7 mouse cellular contexts compared by ENCODE assay signal in the genomic region with DNA sequence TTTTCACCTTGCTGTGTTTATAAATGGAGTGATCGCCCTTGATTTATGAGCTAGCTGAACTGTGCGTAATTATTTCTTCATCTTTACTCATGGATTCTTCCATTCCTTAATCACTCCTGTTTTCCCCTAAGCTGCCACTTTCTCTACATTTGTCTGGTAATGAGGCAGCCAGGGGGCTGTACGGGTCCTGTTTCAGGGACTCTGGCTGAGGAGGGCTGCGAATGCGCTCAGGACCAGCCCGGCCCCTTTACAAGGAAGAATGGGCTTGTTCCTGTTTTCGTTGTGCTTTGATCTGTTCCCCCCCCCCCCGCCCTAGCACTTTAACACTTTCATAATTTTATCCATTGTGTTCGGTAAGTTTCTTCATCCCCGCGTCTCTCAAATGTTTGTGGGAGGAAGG. TPM values are rescaled to one million over a fixed set of nuclear protein-coding genes. Genes with fewer than 3 reads are reported as not detected.
DNase-seq lines count a peak whose midpoint lies in the region; ATAC-seq lines count a peak whose summit lies in the region.

No protein-coding gene starts in this region.

- H3K27ac ChIP-seq in lung, embryonic 16.5 days (ENCODE audit: low read length) = no peak overlapping the region
- H3K27ac ChIP-seq in liver, embryonic 13.5 days = no peak overlapping the region

- no peaks in the 10 kb centered on the region for H3K9me3 ChIP-seq in lung, embryonic 16.5 days (ENCODE audit: control insufficient read depth, low read length)
- no peaks in the 10 kb centered on the region for H3K9me3 ChIP-seq in liver, embryonic 13.5 days (replicated peaks)

- H3K36me3 ChIP-seq in lung, embryonic 16.5 days (ENCODE audit: control insufficient read depth, insufficient read depth, low read length) = no peaks in the 10 kb centered on the region
- H3K36me3 ChIP-seq in liver, embryonic 13.5 days = no peaks in the 10 kb centered on the region

- 6% methylated on average over 11 of the region's 11 CpGs for WGBS in lung, embryonic 16.5 days
- WGBS in liver, embryonic 13.5 days (ENCODE audit: insufficient replicate concordance) = 13% methylated on average over 11 of the region's 11 CpGs

- DNase-seq in lung, adult 18-20 months = no peak
- peak; percentile 59 for DNase-seq in forelimb bud, embryonic 11.5 days (ENCODE audit: low read depth, low spot score)
- DNase-seq in liver, embryonic 13.5 days = no peak
- no peak for DNase-seq in MN1 (ENCODE audit: low spot score)
- DNase-seq in left cerebral cortex, adult 18-20 months (ENCODE audit: low spot score in 2 of 2) = no peak

- H3K4me1 ChIP-seq in lung, embryonic 16.5 days (replicated peaks; ENCODE audit: control insufficient read depth, insufficient read depth, low read length) = peaks cover 11% of the 10 kb centered on the region
- no peaks in the 10 kb centered on the region for H3K4me1 ChIP-seq in liver, embryonic 13.5 days (replicated peaks)

- H3K4me3 ChIP-seq in lung, embryonic 16.5 days (ENCODE audit: low read length) = peak overlapping the region; percentile 35
- no peak overlapping the region for H3K4me3 ChIP-seq in liver, embryonic 13.5 days (replicated peaks)

- H3K9ac ChIP-seq in lung, embryonic 16.5 days (ENCODE audit: low read length) = peak overlapping the region; percentile 52
- H3K9ac ChIP-seq in liver, embryonic 13.5 days = no peak overlapping the region

- peak overlapping the region; percentile 64 for H3K4me2 ChIP-seq in lung, embryonic 16.5 days (ENCODE audit: low read depth, low read length)
- H3K4me2 ChIP-seq in liver, embryonic 13.5 days = peak overlapping the region; percentile 30

- no peak for ATAC-seq in lung, embryonic 16.5 days (ENCODE audit: low read depth)
- no peak for ATAC-seq in liver, embryonic 13.5 days (ENCODE audit: low read depth)
- ATAC-seq in erythroblast, adult 5-6 weeks (replicated peaks; ENCODE audit: low FRiP score, poor library complexity, severe bottlenecking) = no peak

- no peaks in the 10 kb centered on the region for H3K27me3 ChIP-seq in lung, embryonic 16.5 days (ENCODE audit: control insufficient read depth, insufficient read depth, low read depth, low read length)
- H3K27me3 ChIP-seq in liver, embryonic 13.5 days = 0 out of 2 replicates have a peak, but pooled peaks cover 3% of the 10 kb centered on the region

RNA-seq across cellular contexts. Expression of a gene that starts 48.2 kb away (rescaled TPM):
- polyA plus RNA-seq in lung, embryonic 16.5 days (2015; fragmentation: Nextera tagmentation; extraction: Ambion mirVana) = 25.5 and 31.4 TPM in 2 replicates
- polyA plus RNA-seq in liver, embryonic 13.5 days (2015; fragmentation: Nextera tagmentation; extraction: Ambion mirVana) = 2.4 and 3.8 TPM in 2 replicates
- total RNA-seq in erythroblast, adult 5-6 weeks (2015; ENCODE audit: low replicate concordance) = 11.1 and 27.0 TPM in 2 replicates
- total RNA-seq in erythroblast, adult 5-6 weeks (2017; ENCODE audit: low replicate concordance) = 15.2 and 17.0 TPM in 2 replicates
- total RNA-seq in left cerebral cortex, adult 18-20 months (2021) = 100 to 1,000 TPM; 121 to 130 TPM

Comparison
In these comparisons a context has a peak if more than half of its experiments do, and no peak if none do; other contexts are left out.
1. RNA of a gene that starts 48.2 kb away (total RNA-seq): 121 to 130 TPM in left cerebral cortex, adult 18-20 months; 11.1 to 27.0 TPM in erythroblast, adult 5-6 weeks; every median in the first group is over 4 times any median in the second.